Mouse (Mus musculus) left cerebral cortex, postnatal 4 days (tissue): ENCODE results near the gene Ap1m1. TPM values are rescaled to one million over a fixed set of nuclear protein-coding genes. Genes with fewer than 3 reads are reported as not detected.

Experiments
- DNase-seq: peaks from one replicate; pipeline ENCODE4 v3.0.0-alpha.2; 2022
- intact Hi-C: fragments of 180-260 bp; cut with DNase I; formaldehyde crosslinking; loops from one replicate; pipeline ENCODE4 v1.15.1; 2025
- total RNA-seq, 2 experiments: library from RNA; stranded (reverse); gene quantifications; 2 replicates each; pipeline ENCODE4 v1.2.3; 2021

Ap1m1 gene
- total RNA-seq, 2 experiments from 2014 or later, result 155 to 161 TPM

DNA sequence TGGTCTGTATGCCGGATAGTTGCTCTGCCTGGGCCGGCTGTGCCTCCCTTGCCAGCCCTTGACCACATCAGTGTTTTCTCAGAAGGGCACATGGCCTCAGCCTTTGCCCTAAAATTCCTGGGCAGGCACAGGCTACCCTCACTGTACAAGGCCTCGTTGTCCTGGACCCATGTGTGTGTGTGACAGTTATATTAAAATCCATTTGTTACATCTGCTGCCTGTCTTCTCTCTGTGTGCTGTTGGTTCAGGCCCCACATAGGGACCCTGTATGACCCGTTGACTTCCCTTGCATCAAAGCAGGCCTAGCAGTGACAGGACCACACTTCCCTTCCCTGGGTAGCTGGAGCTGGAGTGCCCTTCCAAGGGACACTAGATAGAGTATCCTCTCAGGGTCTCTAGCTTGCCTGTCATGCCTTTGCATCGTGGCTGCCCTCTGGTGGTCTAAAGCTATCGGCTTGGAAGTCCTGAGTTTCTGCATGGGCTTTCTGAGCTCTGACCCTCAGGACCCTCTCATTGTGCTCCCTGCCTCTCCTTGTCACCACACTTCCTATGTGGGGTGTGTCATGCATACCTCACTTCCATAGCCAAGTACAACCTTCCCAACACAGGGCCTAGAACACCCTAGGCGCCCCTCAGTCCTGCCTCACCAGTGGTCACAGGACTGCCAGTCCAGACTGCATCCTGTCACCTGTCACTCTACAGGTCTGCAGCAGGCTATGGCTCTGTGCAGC lies 17.5 kb downstream of the Ap1m1 start:
- peak; percentile 56 for DNase-seq
- intact Hi-C loops, result no loop called here

DNA sequence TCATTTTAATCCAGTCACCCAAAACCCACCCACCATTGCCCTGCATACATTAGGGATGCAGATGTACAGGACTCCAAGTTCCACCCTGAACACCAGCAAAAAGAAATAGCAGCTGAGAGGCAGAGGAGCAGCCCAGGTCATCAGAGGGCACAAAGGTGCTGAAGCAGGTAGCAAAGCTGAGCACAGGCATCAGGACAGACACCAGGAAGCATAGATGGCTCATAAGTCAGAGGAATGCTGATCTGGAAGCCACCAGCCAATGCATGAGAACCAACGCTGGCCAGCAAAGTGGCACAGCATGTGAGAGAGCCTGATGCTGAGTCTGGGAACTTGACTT lies 18.1 kb downstream of the Ap1m1 start:
- intact Hi-C loops, result no loop called here
- no peak for DNase-seq

GRCm38 (mm10) chr8:72259862-72260261 lies 20.0 kb downstream of the Ap1m1 start:
- intact Hi-C loops, result loop anchor here (10.0 kb wide), 1 partner anchor 105 kb away; no protein-coding TSS in a partner anchor

DNA sequence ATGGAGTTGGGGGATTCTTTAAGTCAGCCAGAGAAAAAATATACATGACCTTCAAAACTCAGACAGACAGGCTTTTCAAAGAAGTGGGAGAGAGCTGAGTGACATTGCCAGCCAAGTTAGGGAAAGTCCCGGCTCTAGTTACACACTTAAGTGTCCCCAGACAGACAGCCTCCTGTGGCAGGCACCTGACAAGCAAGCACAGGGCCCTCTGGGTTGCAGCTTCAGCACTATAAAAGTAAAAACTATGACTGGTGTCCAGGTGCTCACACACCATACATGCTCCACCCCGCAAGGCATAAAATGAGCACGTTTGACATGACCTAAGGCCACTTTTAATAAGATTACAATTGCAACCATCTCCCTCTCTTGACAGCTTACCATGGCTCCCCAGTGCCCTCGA lies 20.8 kb downstream of the Ap1m1 start:
- DNase-seq, result no peak
- intact Hi-C loops, result loop anchor here (10.0 kb wide), 1 partner anchor 104 kb away; no protein-coding TSS in a partner anchor

More at GRCm38 (mm10) chr8:72259862-72260261, 20.0 kb downstream of the Ap1m1 start:
- no peak for DNase-seq

- intact Hi-C loops, result loop anchor here (10.0 kb wide), 1 partner anchor 104 kb away; no protein-coding TSS in a partner anchor
- DNase-seq, result peak; percentile 48
Observed at GRCm38 (mm10) chr8:72261019-72261418, 21.2 kb downstream of the Ap1m1 start.

DNA sequence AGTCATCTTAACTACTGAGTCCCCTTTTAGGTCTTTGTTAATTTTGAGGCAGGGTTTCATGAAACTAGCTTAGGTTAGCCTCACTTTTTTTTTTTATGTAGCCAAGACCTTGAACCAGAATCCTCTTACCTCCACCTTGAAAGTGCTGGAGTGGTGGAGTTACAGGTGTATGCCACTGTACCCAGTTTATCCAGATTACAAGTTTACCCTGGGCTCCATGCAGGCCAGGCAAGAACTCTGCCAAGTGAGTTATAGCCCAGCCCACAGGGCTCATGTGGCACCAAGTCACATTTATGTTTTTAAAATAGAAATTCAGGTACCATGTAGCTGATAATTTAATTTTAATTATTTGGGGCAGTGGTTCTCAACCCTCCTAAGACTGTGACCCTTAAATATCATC lies 21.6 kb downstream of the Ap1m1 start:
- no peak for DNase-seq
- intact Hi-C loops, result loop anchor here (10.0 kb wide), 1 partner anchor 103 kb away; no protein-coding TSS in a partner anchor

DNA sequence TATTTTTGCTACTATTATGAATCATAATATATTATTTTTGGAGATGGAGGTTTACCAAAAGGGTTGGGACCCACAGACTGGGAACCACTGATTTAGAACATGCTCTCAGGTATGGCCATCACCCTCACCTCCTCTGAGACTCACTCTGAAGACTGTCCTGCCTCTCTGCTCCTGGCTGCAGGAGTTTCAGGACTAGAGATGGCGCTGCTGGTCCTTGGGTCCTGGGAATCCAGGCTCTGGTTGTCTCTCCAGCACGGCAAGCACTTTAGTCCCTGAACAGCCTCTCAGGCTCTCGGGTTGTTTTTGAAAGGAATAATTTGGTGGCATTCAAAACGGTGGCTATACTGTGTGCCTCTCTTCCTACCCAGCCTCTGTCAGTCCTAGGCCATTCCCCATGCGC lies 22.1 kb downstream of the Ap1m1 start:
- DNase-seq, result no peak
- intact Hi-C loops, result loop anchor here (10.0 kb wide), 1 partner anchor 103 kb away; no protein-coding TSS in a partner anchor

- intact Hi-C loops, result loop anchor here (10.0 kb wide), 1 partner anchor 102 kb away; no protein-coding TSS in a partner anchor
Observed at GRCm38 (mm10) chr8:72262756-72263155, 22.9 kb downstream of the Ap1m1 start.

DNA sequence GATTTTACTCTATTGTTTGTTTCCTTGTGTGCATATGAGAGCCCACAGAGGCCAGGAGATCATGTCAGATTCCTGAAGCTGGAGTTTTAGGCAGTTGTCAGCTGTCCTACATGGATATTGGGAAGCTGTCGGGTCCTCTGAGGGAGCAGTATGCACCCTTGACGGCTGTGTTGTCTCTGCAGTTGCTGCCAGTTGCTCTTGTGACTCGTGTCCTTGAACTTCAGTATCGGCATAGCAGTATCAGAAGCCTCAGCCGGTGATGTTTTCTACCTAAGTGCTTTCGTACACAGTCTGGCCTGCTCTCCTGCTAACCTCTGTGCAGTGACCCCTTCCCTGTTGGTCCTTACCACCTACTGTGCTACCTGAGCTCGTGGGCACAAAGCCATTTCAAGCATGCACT lies 23.6 kb downstream of the Ap1m1 start:
- no peak for DNase-seq
- intact Hi-C loops, result loop anchor here (10.0 kb wide), 1 partner anchor 101 kb away; no protein-coding TSS in a partner anchor

More at GRCm38 (mm10) chr8:72262756-72263155, 22.9 kb downstream of the Ap1m1 start:
- DNase-seq, result no peak

GRCm38 (mm10) chr8:72265342-72265741 lies 25.5 kb downstream of the Ap1m1 start:
- intact Hi-C loops, result loop anchor here (10.0 kb wide), 1 partner anchor 99 kb away; no protein-coding TSS in a partner anchor
- DNase-seq, result no peak

DNA sequence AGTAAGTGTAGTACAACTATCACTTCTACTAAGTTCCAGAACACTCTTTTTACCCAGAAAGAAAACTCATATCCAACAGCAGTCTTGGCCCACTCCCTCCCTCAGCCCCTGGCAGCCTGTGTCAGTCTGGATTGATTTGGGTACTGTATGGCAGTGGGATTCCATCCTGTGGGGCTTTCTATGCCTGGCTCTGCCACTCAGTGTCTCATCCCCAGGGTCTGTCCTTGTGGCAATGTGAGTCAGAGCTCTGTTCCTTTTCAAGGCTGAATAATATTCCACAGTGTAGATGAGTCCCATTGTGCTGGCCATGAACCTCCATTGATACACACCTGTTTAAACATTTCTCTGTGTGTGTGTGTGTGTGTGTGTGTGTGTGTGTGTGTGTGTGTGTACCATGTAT lies 26.9 kb downstream of the Ap1m1 start:
- DNase-seq, result no peak
- intact Hi-C loops, result loop anchor here (10.0 kb wide), 1 partner anchor 98 kb away; no protein-coding TSS in a partner anchor

DNA sequence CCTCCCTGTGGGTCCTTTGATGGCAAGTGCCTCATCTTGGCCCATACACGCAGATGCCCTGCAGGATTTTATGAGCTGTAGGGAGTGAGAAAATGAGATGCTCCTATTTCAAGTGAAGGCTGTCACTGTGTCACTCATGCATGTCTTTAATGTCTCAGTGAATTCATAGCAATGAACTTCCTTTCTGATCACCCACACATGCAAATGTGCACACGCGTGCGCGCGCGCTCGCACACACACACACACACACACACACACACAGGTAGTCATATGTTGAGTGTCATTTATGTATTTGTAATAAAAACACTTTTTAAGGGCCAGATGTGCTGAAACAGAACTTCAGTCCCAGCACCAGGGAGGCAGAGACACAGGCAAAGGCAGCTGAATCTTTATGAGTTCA lies 27.3 kb downstream of the Ap1m1 start:
- intact Hi-C loops, result loop anchor here (10.0 kb wide), 1 partner anchor 98 kb away; no protein-coding TSS in a partner anchor
- DNase-seq, result no peak

GRCm38 (mm10) chr8:72268356-72268755 lies 28.5 kb downstream of the Ap1m1 start:
- intact Hi-C loops, result loop anchor here (10.0 kb wide), 1 partner anchor 96 kb away; no protein-coding TSS in a partner anchor
- no peak for DNase-seq

DNA sequence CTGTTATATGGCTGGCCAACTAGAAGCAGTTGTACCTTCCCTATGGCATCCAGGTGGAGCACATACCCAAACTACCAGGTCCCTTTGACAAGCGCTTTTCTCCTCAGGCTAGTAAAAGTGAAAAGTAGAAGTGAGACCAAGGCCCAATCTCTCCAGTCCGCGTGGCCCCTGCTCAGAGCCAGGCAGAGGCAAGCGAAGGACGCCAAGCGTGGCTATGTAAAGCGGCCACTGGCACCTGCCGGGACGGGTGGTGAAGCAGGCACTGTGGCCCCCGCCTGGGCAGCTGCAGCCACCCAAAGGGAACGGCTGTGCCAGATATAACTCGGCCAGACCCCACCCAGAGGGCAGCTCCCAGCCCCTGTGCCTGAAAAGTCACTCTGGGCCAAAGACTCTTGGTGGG lies 30.8 kb downstream of the Ap1m1 start:
- DNase-seq, result no peak
- intact Hi-C loops, result no loop called here

DNA sequence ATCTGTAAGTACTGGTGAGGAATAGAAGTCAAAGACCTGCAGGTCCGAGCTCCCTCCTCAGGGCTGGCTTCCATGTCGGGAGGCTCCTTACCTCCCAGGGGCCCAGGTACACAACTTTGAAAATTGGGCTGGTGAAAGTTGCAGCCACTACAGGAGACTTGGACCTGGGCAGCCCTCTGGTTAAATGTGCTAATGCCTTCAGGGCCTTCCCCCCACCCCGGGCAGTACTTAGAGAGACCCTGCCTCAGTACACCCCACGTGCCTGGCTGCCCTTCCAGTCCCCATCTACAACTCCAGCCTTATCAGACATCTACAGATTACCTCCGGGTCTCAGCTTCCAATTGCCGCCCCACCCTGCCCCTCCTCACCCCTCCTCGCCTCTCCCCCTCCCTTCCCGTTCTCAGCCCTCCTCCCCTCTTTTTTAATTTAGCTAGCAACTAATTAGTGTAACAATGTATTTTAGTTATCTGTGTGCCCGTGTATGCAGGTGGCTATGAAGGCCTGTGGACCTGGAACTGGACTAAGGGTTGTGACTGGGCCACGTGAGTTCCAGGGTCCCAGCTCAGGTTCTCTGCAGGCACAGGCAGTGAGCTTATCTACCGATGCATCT lies 31.3 kb downstream of the Ap1m1 start:
- DNase-seq, result no peak
- intact Hi-C loops, result no loop called here

DNA sequence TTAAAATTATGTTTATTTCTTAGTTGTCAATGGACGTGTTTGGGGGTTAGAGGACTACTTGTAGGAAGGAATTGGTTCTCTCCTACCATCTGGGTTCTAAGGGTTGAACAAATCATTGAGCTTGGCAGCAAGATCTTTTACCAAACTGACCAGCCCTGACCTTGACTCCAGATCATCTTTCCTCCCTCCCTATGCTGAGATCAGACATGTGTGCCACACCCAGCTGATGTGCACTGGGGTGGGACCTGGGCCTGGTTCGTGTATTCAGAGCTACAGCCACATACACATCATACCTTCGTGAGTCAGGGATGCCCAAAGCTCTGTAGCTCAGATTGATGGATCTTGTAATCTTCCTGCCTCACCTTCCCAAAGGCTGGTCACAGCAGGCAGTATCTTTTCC lies 31.9 kb downstream of the Ap1m1 start:
- intact Hi-C loops, result no loop called here
- DNase-seq, result no peak

GRCm38 (mm10) chr8:72272361-72272760 lies 32.5 kb downstream of the Ap1m1 start:
- peak; percentile 57 for DNase-seq
- intact Hi-C loops, result no loop called here

DNA sequence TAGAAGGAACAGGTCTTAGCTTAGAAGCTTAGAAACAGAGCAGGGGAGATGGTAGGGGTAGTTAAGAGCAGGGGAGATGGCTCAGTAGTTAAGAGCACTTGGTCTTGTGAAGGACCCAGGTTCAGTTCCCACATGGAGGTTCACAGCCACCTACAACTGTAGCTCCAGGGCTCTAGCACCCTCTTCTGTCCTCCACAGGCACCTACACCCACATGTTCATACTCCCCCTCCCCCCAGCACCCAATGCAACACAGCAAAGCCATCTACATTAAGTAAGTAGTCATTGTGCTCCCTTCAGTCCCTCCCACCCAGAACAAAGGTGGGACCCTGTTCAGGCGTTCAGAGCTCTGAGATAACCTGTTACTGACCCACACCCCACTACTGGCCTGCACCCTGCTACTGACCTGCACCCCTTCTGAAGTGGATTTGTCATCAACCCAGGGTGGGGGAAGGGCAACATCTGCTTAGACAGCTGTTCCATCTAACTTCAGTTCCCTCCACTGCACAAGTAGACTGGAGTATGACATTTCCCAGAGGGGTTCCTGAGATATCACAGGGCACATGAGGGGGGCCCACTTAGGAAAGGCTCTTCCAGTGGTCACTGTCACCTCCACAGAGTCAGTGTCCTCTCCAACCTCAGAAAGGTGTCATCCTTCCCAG lies 33.4 kb downstream of the Ap1m1 start:
- DNase-seq, result no peak
- intact Hi-C loops, result no loop called here

- DNase-seq, result no peak
- intact Hi-C loops, result no loop called here
Observed at GRCm38 (mm10) chr8:72273807-72274206, 34.0 kb downstream of the Ap1m1 start.

GRCm38 (mm10) chr8:72277244-72277643 lies 37.4 kb downstream of the Ap1m1 start:
- intact Hi-C loops, result no loop called here
- DNase-seq, result no peak

DNA sequence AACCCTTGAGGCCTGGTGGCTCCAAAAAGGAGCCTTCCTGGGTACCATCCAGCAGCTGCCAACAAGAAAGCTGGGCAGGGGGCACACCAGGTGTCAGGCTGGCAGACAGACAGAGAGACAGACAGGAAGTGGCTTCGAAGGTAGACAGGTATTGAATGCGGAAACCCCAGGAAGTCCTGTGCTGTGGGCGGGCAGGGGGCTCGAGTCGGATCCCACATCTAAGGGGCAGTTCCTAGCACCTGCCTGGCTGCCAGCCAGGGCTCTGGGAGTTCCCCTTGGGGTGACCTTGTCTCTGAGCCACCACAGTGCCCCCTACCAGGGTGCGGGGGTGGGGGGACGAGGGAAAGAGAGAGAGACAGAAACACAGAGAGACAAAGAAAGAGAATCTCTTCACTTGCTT lies 39.3 kb downstream of the Ap1m1 start:
- intact Hi-C loops, result no loop called here
- no peak for DNase-seq
